Mouse (Mus musculus): ENCODE measurements around the gene Epha3.

Epha3 gene

GRCm38 (mm10) chr16:63501456-63501855 lies 362.5 kb downstream of the Epha3 start:
- no peak for DNase-seq (ENCODE audit: low read depth, low spot score)

- no peak for DNase-seq (ENCODE audit: low read depth, low spot score)
Measured at GRCm38 (mm10) chr16:63500975-63501393, 363.0 kb downstream of the Epha3 start.
